Comparison of ENCODE assay signal across 8 mouse cellular contexts in the genomic region with DNA sequence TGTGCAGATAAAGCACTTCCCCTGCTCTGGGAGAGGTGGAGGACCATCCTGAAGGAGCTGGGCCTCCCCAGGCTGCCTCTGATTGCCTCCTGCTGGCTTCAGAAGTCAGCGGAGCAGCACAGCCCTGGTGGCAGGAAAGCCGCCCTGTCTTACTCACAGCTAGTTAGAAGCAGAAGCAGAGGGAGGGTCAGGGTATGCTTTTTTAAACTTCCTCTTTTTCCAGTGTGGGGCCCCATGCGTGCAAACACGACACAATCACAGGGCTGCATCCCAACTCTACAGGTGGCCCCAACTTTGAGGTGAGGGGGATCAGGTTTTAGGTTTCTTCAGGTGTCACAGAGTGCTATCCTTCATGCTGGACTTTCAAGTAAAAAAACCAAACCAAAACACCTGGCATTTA. TPM values are rescaled to one million over a fixed set of nuclear protein-coding genes. Genes with fewer than 3 reads are reported as not detected.
A peak's percentile ranks its signal among the peaks of the same experiment; 100 is the strongest.
DNase-seq lines count a peak whose midpoint lies in the region; ATAC-seq and TF ChIP-seq lines count a peak whose summit lies in the region.

No protein-coding gene starts in this region.

- no peak overlapping the region for H3K4me2 ChIP-seq in liver, embryonic 14.5 days (ENCODE audit: low read depth)

- no peaks in the 10 kb centered on the region for H3K36me3 ChIP-seq in liver, embryonic 14.5 days (replicated peaks; ENCODE audit: control insufficient read depth, insufficient read depth, low read depth)
- no peaks in the 10 kb centered on the region for H3K36me3 ChIP-seq in spleen, adult 2 months (ENCODE audit: control insufficient read depth, insufficient read depth, low read length)

- H3K4me1 ChIP-seq in liver, embryonic 14.5 days (replicated peaks; ENCODE audit: control insufficient read depth in 2 of 2, insufficient read depth in 2 of 2, low read length in 1 of 2), result peaks cover 9 to 52% of the 10 kb centered on the region in 2 experiments
- peaks cover 57% of the 10 kb centered on the region; the same call in 1 of the 2 replicates for H3K4me1 ChIP-seq in spleen, adult 2 months (ENCODE audit: control insufficient read depth, insufficient read depth, insufficient read length)

- H3K27me3 ChIP-seq in liver, embryonic 14.5 days (ENCODE audit: control insufficient read depth, insufficient read depth, low read length), result no peaks in the 10 kb centered on the region
- no peaks in the 10 kb centered on the region for H3K27me3 ChIP-seq in spleen, adult 2 months (ENCODE audit: control insufficient read depth, insufficient read depth, low read length)

- H3K9me3 ChIP-seq in liver, embryonic 14.5 days (ENCODE audit: control insufficient read depth, low read length), result no peaks in the 10 kb centered on the region

- no peak for ATAC-seq in liver, embryonic 14.5 days (ENCODE audit: insufficient read depth)

- H3K4me3 ChIP-seq in liver, embryonic 14.5 days (ENCODE audit: insufficient read depth in 1 of 2, low read depth in 2 of 2, low read length in 2 of 2), result no peak overlapping the region
- H3K4me3 ChIP-seq in spleen, adult 2 months (ENCODE audit: extremely low read depth, insufficient read depth, insufficient read length), result no peak overlapping the region

- DNase-seq in adrenal gland, postnatal 14 days, result peak; percentile 51
- no peak for DNase-seq in adrenal gland, postnatal 36 days
- peak; percentile 50 for DNase-seq in thymus, postnatal 4 days
- DNase-seq in thymus, postnatal 25 days, result no peak
- no peak for DNase-seq in liver, embryonic 14.5 days (ENCODE audit: low read depth in 3 of 3, low spot score in 3 of 3)
- peak in 1 of 2 experiments; percentile 71 for DNase-seq in spleen, adult 2 months (ENCODE audit: low read depth in 1 of 2, low spot score in 2 of 2)
- no peak for DNase-seq in cerebellum, adult 8-10 months
- no peak for DNase-seq in adrenal gland, postnatal 10 days

- H3K27ac ChIP-seq in liver, embryonic 14.5 days, result no peak overlapping the region
- H3K27ac ChIP-seq in spleen, adult 2 months (ENCODE audit: insufficient read depth, low read length), result peak overlapping the region; percentile 91

- TF ChIP-seq EP300 in liver, embryonic 14.5 days (IDR thresholded peaks at IDR 0.05; ENCODE audit: low read depth), result no peak

- no peak overlapping the region for H3K9ac ChIP-seq in liver, embryonic 14.5 days (replicated peaks)

- 20% methylated on average over 4 of the region's 4 CpGs for WGBS in liver, embryonic 14.5 days (ENCODE audit: insufficient replicate concordance)
- 8% methylated on average over 4 of the region's 4 CpGs for WGBS in spleen, adult 2 months

- no peak for TF ChIP-seq POLR2A in spleen, adult 2 months (IDR thresholded peaks at IDR 0.05; ENCODE audit: low read depth, low read length)

- TF ChIP-seq CTCF in liver, embryonic 14.5 days (IDR thresholded peaks at IDR 0.05; ENCODE audit: low read depth), result peak; percentile 33
- TF ChIP-seq CTCF in spleen, adult 2 months (IDR thresholded peaks at IDR 0.05; ENCODE audit: extremely low read depth, insufficient read depth, insufficient read length, insufficient replicate concordance), result peak; percentile 17; the same call in 1 of the 2 replicates

RNA-seq across cellular contexts. Expression of gene E030018B13Rik, which starts 5.7 kb away (rescaled TPM):
- total RNA-seq in adrenal gland, postnatal 14 days (2021), result not detected in 2 replicates
- total RNA-seq in adrenal gland, postnatal 36 days (2021), result not detected
- polyA plus RNA-seq in liver, embryonic 14.5 days (2012; rRNA removed), result not detected in 2 replicates
- polyA plus RNA-seq in liver, embryonic 14.5 days (2014; fragmentation: Nextera tagmentation; extraction: Ambion mirVana), result not detected in 2 replicates
- polyA plus RNA-seq in spleen, adult 2 months (2012; rRNA removed), result not detected in 2 replicates
- total RNA-seq in adrenal gland, postnatal 10 days (2021), result not detected

RNA-seq across cellular contexts. Expression of gene Klf13, which starts 27.8 kb away (rescaled TPM):
- total RNA-seq in adrenal gland, postnatal 14 days (2021), result 85.8 and 102 TPM in 2 replicates
- 10 to 100 TPM; 73.9 to 77.8 TPM for total RNA-seq in adrenal gland, postnatal 36 days (2021)
- polyA plus RNA-seq in liver, embryonic 14.5 days (2012; rRNA removed), result 3.2 and 3.4 TPM in 2 replicates
- 12.8 and 15.8 TPM in 2 replicates for polyA plus RNA-seq in liver, embryonic 14.5 days (2014; fragmentation: Nextera tagmentation; extraction: Ambion mirVana)
- polyA plus RNA-seq in spleen, adult 2 months (2012; rRNA removed), result 72.0 and 89.0 TPM in 2 replicates
- total RNA-seq in adrenal gland, postnatal 10 days (2021), result 10 to 100 TPM; 65.9 to 80.6 TPM

Comparison
In these comparisons a context has a peak if more than half of its experiments do, and no peak if none do; other contexts are left out.
1. DNase-seq: peak in adrenal gland, postnatal 14 days (single experiment) and thymus, postnatal 4 days (single experiment); none in adrenal gland, postnatal 36 days (0 of 2), thymus, postnatal 25 days (single experiment), liver, embryonic 14.5 days (0 of 3), cerebellum, adult 8-10 months (single experiment) and adrenal gland, postnatal 10 days (single experiment).